Mouse (Mus musculus) midbrain, postnatal 0 days (tissue): ENCODE measurements around the gene Atl1. TPM values are rescaled to one million over a fixed set of nuclear protein-coding genes. Genes with fewer than 3 reads are reported as not detected.

Experiments used
- ATAC-seq: fragments of 200-750 bp; cut with Nextera tagmentation; 2 replicates; pipeline ENCODE4 v1.8.0; 2017; ENCODE audit warnings: moderate number of reproducible peaks, mild to moderate bottlenecking, moderate TSS enrichment, moderate library complexity; ENCODE audit not compliant: low FRiP score
- DNase-seq: peaks from one replicate; pipeline ENCODE4 v3.0.0-alpha.2; 2015; ENCODE audit warnings: low spot score
- H3K27ac ChIP-seq: fragments of 300-500 bp; sonication (generic); 2 replicates; pipeline ENCODE4 v1.5.1; 2014; ENCODE audit warnings: low read depth, mild to moderate bottlenecking, low read length, mixed read lengths
- H3K27me3 ChIP-seq: fragments of 300-500 bp; sonication (generic); 2 replicates; pipeline ENCODE4 v1.6.1; 2014; ENCODE audit warnings: low read length, control low read depth, mixed read lengths; ENCODE audit not compliant: insufficient read depth
- H3K36me3 ChIP-seq: fragments of 300-500 bp; sonication (generic); 2 replicates; pipeline ENCODE4 v1.6.1; 2014; ENCODE audit warnings: low read length, control low read depth, mixed read lengths; ENCODE audit not compliant: insufficient read depth
- H3K4me1 ChIP-seq: fragments of 300-500 bp; sonication (generic); 2 replicates; pipeline ENCODE4 v1.6.1; 2014; ENCODE audit warnings: mild to moderate bottlenecking, control low read depth, antibody characterized with exemption, low read length, mixed read lengths; ENCODE audit not compliant: insufficient read depth
- H3K4me2 ChIP-seq: fragments of 300-500 bp; sonication (generic); 2 replicates; pipeline ENCODE4 v1.6.1; 2014; ENCODE audit warnings: low read depth, mild to moderate bottlenecking, low read length, mixed read lengths; ENCODE audit not compliant: poor library complexity, severe bottlenecking
- H3K4me3 ChIP-seq: fragments of 300-500 bp; sonication (generic); 2 replicates; pipeline ENCODE4 v1.5.1; 2014; ENCODE audit warnings: low read depth, mild to moderate bottlenecking, low read length, moderate library complexity
- H3K9ac ChIP-seq: fragments of 300-500 bp; sonication (generic); replicated peaks from 2 replicates; pipeline ENCODE4 v1.6.1; 2014; ENCODE audit warnings: mild to moderate bottlenecking, low read length, moderate library complexity, mixed read lengths; ENCODE audit not compliant: poor library complexity, severe bottlenecking
- H3K9me3 ChIP-seq: fragments of 300-500 bp; sonication (generic); 2 replicates; pipeline ENCODE4 v1.6.1; 2016; ENCODE audit warnings: low read length, control low read depth
- CTCF ChIP-seq: IDR thresholded peaks from 2 replicates; pipeline ENCODE4 v1.5.1; 2016; ENCODE audit warnings: antibody characterized with exemption, mild to moderate bottlenecking
- WGBS: fragments of 180-500 bp; shearing (Covaris S2); extraction: QIAGEN DNeasy Blood & Tissue Kit; methylation state at CpG from one replicate; pipeline ENCODE4 v1.1.7; 2014; 5-methylcytosine and 5-hydroxymethylcytosine counted together
- polyA plus RNA-seq: library from polyadenylated mRNA; unstranded; fragments of >200 nt; fragmentation: Nextera tagmentation; extraction: Ambion mirVana; gene quantifications from 2 replicates; pipeline ENCODE4 v1.2.1, GENCODE M21; 2015
- total RNA-seq: library from RNA; depleted of rRNA; stranded (reverse); fragments of >200 nt; gene quantifications from 2 replicates; pipeline ENCODE4 v1.2.3, GENCODE M21; 2014

The Atl1 gene
- total and polyA plus RNA-seq, 2 experiments from 2014 or later: 121 to 179 TPM

GRCm38 (mm10) chr12:69879172-69879665 lies 13.2 kb upstream of the Atl1 start:
- no peak for TF ChIP-seq CTCF
- H3K27me3 ChIP-seq: no peaks in the 10 kb centered on the region
- no peak overlapping the region for H3K4me2 ChIP-seq
- H3K36me3 ChIP-seq: no peaks in the 10 kb centered on the region
- H3K27ac ChIP-seq: no peak overlapping the region
- no peak overlapping the region for H3K4me3 ChIP-seq
- no peaks in the 10 kb centered on the region for H3K9me3 ChIP-seq
- peaks cover 6% of the 10 kb centered on the region; the same call in 1 of the 2 replicates for H3K4me1 ChIP-seq
- H3K9ac ChIP-seq: no peak overlapping the region
- DNase-seq: no peak
- no peak for ATAC-seq
- WGBS: 12% methylated on average over 4 of the region's 4 CpGs

- DNase-seq (no peak), ATAC-seq (no peak)
- WGBS: 14% methylated on average over 6 of the region's 6 CpGs
- no peak for TF ChIP-seq CTCF
- Histone ChIP-seq H3K4me3 (no peak overlapping the region), H3K36me3 (no peaks in the 10 kb centered on the region), H3K9me3 (no peaks in the 10 kb centered on the region), H3K4me2 (no peak overlapping the region), H3K27ac (no peak overlapping the region), H3K9ac (no peak overlapping the region), H3K27me3 (no peaks in the 10 kb centered on the region), H3K4me1 (peaks cover 6% of the 10 kb centered on the region; the same call in 1 of the 2 replicates)
Observed at GRCm38 (mm10) chr12:69879739-69880138, 12.7 kb upstream of the Atl1 start.

GRCm38 (mm10) chr12:69881198-69881905 lies 11.1 kb upstream of the Atl1 start:
- Histone ChIP-seq H3K9ac (no peak overlapping the region), H3K4me3 (no peak overlapping the region), H3K27ac (no peak overlapping the region), H3K4me2 (no peak overlapping the region), H3K36me3 (no peaks in the 10 kb centered on the region), H3K27me3 (no peaks in the 10 kb centered on the region), H3K4me1 (peaks cover 6% of the 10 kb centered on the region; the same call in 1 of the 2 replicates), H3K9me3 (no peaks in the 10 kb centered on the region)
- WGBS: 32% methylated on average over 10 of the region's 10 CpGs
- no peak for TF ChIP-seq CTCF
- ATAC-seq (no peak), DNase-seq (no peak)

- no peaks in the 10 kb centered on the region for H3K9me3 ChIP-seq
- 94% methylated on average over 5 of the region's 5 CpGs for WGBS
- DNase-seq (no peak), ATAC-seq (no peak)
- no peak for TF ChIP-seq CTCF
- no peak overlapping the region for H3K9ac ChIP-seq
- H3K4me2 ChIP-seq: no peak overlapping the region
- peaks cover 6% of the 10 kb centered on the region; the same call in 1 of the 2 replicates for H3K4me1 ChIP-seq
- no peak overlapping the region for H3K4me3 ChIP-seq
- H3K27ac ChIP-seq: no peak overlapping the region
- H3K27me3 ChIP-seq: no peaks in the 10 kb centered on the region
- H3K36me3 ChIP-seq: no peaks in the 10 kb centered on the region
Observed at GRCm38 (mm10) chr12:69884053-69884452, 8.4 kb upstream of the Atl1 start.

GRCm38 (mm10) chr12:69885170-69885923 lies 7.1 kb upstream of the Atl1 start:
- no peaks in the 10 kb centered on the region for H3K9me3 ChIP-seq
- H3K4me1 ChIP-seq: peaks cover 6% of the 10 kb centered on the region
- TF ChIP-seq CTCF: no peak
- 0 out of 2 replicates have a peak, but pooled peaks cover 1% of the 10 kb centered on the region for H3K36me3 ChIP-seq
- WGBS: 96% methylated on average over 5 of the region's 5 CpGs
- H3K9ac ChIP-seq: no peak overlapping the region
- no peak overlapping the region for H3K4me3 ChIP-seq
- no peak overlapping the region for H3K4me2 ChIP-seq
- ATAC-seq: no peak
- DNase-seq: no peak
- H3K27ac ChIP-seq: no peak overlapping the region
- no peaks in the 10 kb centered on the region for H3K27me3 ChIP-seq

- H3K4me1 ChIP-seq: peaks cover 8% of the 10 kb centered on the region
- H3K9ac ChIP-seq: no peak overlapping the region
- H3K27me3 ChIP-seq: no peaks in the 10 kb centered on the region
- ATAC-seq: no peak
- H3K36me3 ChIP-seq: 0 out of 2 replicates have a peak, but pooled peaks cover 4% of the 10 kb centered on the region
- no peaks in the 10 kb centered on the region for H3K9me3 ChIP-seq
- H3K4me2 ChIP-seq: no peak overlapping the region
- no peak for DNase-seq
- H3K27ac ChIP-seq: no peak overlapping the region
- WGBS: 90% methylated on average over 6 of the region's 6 CpGs
- H3K4me3 ChIP-seq: no peak overlapping the region
- TF ChIP-seq CTCF: no peak
Observed at GRCm38 (mm10) chr12:69887776-69888175, 4.6 kb upstream of the Atl1 start.
